Mouse (Mus musculus): ENCODE results near the gene Htr2c.

The Htr2c gene

DNA sequence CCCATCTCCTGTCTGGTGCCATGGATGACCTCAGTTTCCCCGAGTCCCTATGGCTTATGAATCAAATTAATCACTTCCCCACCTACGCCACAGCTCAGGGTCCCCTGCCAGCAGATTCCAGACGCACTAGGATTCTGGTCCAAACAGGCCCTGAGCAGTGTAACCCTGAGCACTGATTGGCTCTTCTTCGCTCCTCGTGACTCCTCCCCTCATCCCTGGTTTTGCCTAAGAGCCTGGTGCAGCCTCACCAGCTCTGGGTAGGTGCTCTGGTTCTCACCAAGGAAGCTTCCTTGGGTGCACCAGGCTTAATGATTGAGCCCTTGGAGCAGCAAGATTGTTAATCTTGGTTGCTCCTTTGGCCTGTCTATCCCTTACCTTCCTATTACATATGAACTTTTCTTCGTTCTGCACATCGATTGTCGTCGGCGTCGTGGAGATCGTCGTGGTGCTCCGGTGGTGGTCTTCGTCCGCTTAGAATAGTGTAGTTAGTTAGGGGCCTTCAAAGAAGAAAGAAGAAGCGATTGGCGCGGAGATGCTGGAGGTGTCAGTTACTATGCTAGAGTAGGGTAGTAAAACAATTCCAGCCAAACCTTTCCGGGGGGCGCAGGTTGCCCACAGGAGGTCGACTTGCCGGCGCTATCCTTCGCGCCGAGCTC is at the start of gene Htr2c:
Gene Htr2c (plus strand): TSS at position 256 of the 656 bp plus-strand sequence.
- no peak for DNase-seq

DNA sequence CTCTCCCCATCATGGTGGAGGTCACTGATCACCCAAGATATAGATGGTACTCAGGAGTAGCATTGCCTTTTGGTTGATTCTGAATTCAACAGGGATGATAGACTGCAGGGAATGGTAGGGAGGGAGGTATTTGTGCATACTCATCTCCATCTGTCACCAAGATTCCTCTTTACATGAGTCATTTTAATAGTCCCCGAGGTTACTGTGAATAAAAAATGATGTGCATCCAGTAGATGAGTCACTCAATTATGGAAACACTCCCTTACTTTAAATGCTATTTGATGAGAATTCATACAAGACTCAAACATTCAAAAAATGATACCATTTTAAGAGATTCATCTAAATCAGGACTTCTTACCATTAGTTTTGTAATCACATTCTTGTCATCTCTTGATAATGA is 34.1 kb upstream of the Htr2c start:
- no peak for DNase-seq

DNA sequence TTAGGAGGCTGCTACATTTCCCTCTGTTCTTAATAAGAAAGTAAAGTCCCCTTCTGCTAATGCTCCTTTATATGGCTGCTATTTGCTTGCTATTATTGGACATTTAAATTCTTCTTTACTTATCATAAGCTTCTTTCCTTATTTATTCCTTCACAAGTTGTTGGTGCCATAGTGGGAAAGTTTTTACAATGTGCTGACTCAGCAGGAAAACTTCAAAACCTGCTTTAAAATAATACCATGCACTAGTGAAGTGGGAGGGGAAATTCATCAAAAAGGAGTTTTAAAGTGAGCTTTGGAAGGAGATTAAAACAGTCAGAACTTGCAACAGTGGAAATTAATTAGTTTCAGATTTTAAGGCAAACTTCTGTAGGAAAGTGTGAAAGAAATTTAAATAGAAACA is 26.0 kb upstream of the Htr2c start:
- no peak for DNase-seq

DNA sequence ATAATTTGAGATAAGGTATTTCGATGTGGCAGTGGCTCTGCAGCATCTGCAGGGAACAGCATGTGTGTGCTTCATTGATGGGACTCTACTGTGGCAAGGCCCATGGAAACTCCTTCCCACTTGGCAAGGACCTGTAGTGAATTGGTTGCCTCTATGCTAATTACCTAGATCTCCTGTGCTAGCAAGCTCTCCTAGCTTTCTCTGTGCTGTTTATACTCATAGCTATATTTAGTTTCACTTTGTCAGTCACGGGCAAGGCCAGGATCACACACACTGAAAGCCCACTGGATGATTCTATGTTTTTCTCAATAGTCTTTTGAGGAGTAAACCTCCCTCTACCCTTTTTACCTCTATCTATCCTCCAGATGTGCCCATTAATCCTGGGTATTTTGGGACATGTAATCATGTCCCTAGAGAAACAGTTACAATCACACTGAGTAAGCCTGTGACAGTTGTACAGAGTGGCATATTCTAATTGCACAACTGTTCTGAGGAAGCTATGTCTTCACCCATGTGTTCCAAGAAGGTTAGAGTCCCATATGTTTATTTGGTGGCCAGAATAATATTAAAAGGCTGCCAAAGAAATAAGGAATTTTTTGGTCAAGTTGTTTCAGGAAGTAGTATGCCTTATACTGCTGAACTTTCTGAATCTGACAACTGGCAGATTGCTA is 16.0 kb upstream of the Htr2c start:
- no peak for DNase-seq

DNA sequence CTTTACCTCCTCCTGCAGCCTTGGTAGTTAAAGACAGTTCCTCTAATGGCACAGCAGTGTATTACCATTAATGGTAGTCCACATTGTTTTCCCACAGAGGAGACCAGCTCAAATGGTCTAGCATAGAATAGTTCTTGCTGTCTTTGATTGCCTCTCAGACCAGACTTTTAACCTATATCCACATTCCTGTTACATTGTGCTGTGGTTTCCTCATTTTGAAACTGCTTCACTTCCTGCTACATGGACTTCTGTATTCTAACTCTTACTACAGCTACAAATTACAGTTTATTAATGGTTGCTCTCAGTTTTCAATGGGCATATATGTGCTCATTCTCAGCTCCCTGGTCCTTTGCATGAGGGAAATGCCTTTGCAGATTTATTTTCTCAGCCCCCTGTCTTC is 15.3 kb upstream of the Htr2c start:
- DNase-seq, result no peak

DNA sequence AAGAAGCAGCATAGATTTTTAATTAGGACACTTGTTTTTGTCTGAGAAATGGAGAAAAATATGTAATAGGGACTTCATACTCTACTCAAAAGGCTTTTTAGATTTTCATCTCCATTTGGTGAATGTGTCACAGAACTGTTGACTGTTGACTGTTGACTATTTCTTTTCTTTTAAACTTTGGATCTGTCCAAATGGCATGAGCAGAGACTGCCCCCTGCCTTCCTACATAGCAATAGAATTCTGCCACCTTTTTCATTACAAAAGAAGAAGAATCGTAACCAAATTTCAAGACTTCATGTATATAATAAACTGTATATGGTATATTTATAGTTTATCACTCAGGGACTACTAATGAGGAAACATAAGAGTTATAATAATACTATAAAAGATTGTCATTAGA is 3.7 kb upstream of the Htr2c start:
- no peak for DNase-seq

DNA sequence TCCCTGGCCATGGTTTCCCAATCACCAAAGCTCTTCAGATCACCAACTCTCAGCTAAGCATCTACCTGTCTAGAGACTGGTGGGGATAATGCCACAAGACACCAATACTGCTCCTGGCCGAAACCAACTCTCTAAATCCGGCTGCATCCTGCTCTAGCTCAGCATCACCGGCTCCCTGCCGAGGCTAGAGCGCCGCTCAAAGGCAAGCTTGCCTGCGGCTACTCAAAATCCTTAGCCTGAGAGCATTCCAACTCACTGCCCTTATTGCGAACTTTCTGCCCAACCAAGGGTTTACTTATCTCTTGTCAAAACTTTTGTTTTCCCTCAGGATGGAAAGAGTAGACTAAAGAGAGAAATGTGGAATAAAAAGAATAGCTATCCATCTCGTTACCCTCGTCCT is 2.4 kb upstream of the Htr2c start:
- DNase-seq, result no peak

DNA sequence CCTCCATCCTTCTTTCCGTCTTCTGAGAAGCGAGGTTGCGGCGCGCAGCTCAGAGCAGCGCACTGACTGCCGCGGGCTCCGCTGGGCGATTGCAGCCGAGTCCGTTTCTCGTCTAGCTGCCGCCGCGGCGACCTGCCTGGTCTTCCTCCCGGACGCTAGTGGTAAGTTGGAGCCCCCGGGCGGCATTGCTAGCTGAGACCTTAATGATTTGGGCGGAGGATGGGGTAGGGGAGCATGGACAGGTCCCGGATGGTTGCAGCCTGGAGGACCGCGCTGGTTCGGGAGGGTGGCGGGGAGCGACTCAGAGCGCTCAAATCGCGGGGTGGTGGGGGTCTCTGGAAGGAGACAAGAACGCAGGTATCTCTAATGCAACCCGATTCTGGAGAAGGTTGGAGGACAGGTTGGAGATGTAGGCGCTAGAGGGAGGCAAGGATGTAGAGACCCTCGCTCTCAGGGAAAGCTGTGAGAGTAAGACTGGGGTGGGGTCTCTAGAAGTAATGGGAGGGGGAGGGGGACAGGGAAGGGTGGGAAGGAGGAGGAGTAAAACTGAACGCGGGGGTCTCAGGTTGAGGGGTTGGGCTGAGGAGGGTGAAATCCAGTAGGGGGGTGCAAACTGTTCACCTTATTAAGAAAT is 718 bp downstream of the Htr2c start:
- DNase-seq, result no peak

DNA sequence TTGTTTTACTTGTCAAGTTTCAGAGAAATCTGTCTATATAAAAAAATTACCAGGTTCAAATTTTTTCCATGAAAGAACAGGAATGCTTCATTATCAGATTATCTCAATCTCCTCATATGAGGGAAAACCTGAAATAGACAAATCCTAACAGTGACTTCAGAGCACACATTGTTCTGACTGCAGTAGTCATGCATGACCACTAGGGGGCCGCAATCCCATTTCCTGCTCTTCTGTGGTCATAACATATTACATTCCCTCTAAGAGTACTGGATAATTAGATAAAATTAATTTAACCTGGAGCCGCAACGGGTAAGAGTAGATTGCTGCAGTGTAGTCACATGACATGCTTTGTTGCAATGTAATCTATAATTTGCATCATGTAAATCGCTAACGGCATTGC is 17.6 kb downstream of the Htr2c start:
- no peak for DNase-seq

DNA sequence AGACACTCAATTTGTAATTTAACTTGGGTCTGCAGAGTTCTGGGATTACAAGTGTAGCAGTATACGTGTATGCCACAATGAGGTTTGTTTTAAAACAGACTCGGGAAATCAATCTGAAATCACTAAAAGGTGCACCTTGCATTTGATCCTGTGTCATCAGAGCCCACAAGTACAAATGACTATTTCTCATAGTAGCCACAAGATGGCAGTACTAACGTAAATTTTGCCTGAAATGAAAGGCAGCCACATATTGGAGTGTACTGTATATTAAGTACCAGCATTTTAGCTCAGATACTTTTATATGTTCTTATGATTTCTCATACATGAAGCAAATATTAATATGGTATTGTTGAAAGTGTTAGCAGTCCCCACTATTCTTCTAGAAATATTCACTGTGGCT is 93.4 kb downstream of the Htr2c start:
- DNase-seq, result no peak

DNA sequence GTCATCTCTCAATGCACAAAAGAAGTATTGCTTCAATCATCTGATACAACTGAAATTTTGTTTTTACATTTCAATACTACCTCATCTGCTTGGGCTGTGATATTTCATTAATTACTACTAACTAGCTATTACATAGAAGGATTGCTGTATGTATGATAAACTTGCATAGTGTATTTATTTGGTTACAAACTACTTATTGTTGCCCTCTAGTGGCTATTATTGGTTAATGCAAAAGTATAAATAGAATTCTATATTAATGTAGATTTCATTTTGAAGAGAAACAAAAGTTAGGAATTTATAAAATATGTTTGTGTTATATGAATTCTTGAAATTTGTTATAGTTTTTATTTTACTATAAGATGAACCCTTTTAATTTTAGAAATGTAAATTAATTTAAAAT is 109.3 kb downstream of the Htr2c start:
- no peak for DNase-seq

DNA sequence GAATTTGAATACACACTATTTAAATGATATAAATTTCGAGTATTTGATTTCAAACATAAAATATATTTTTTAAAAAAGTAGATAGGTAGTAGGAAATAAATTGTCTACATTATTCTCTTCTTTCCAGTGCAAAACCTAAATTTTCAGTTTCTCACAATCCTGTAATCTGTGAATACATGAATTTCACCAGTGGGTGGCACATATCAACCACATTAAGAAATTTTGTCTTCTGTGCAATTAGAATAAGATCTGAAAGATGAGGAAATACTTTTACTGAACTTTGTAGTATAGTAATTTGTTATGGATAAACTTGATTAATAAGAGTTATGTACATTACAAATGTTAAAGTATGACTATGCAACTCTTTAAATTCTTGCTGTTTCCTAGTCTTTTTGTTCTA is 156.8 kb downstream of the Htr2c start:
- DNase-seq, result no peak

DNA sequence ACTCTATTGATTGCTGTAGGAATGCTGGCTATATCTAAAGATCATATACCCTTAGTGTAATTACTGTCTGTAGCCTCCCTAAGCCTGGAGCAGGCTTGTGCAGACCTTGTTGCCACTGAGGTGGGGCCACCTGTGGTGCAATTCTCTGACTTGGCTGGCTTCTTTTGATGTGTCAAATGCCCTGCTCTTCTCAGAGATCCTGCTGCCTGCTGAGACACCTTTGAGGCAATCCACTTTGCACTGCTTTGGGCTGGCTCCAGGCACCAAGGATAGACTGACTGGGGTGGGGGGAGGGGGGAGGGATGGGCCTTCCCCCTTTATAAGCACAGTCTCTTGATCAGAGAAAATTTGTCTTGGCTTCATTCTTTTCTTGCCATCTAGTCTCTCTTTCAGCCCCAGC is 252.9 kb downstream of the Htr2c start:
- DNase-seq, result no peak

DNA sequence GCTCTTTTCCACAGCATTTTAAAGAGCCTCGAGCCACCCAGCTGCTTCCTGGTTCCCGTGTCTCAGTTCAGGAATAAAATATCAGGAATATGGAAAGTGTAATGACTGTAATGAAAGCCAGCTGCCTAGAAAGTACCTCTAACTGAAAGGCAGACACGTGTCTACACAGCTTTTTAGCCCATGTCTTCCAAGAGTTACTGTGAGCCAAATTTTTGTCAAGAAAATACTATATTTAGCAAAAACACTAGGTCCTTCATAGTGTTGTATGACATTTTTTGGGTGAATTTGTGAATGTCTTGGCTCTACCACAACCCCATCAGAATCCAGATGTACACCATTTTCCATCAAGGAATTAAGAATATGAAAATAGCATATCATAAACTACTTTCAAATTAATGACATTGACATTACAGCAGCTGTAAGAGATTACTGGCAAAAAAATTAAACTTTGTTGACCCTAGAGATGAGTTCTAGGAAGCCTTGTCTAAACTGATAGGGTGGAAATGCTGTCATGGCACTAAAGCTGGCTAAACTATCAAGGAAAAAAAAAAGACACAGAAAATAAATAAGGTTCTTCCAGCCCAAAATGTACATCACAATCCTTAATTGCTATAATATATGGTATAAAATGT is 255.2 kb downstream of the Htr2c start:
- DNase-seq, result no peak

DNA sequence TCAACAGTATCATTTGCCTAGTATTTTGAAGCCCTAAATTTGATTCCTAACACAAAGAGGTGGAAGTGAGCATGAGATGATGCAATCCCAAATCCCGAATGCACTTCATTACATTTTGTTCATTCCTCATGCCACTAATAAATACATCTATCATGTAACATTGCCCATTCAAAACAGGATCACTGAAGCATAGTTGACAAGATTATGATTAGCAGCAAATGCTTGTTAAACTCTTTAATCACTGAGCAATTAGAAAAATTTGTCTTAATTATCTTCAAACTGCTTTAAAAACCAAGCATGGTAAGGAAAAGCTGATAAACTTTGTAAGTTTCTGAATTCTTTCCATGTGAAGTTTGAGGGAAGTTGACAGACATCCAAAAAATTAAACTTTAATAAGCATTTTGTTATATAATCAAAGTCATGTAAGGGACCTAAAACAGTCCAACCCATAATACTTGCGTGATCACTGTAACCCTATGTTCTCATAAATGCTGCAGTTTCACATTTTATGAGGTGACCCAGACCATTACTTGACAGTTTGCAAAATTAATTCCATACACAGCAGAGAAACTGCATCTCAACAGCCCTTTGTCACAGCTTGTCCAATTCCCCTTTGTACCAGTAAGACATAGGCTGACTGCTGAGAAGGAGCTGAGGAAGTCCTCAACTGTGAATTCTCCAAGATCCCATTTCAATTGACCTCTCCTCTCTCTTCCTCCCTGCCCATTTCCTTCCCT is 276.7 kb downstream of the Htr2c start:
- DNase-seq, result no peak
